Mouse (Mus musculus) forebrain, postnatal 0 days (tissue): Measurements from ENCODE around the gene Eif4e2. TPM values are rescaled to one million over a fixed set of nuclear protein-coding genes. Genes with fewer than 3 reads are reported as not detected.

ENCODE experiments used
- ATAC-seq: fragments of 200-750 bp; cut with Nextera tagmentation; 2 replicates; pipeline ENCODE4 v1.8.0; 2017; ENCODE audit warnings: mild to moderate bottlenecking, moderate library complexity
- DNase-seq: peaks from one replicate; pipeline ENCODE4 v3.0.0-alpha.2; 2015
- H3K27ac ChIP-seq: fragments of 300-500 bp; sonication (generic); 2 replicates; pipeline ENCODE4 v1.5.1; 2014; ENCODE audit warnings: low read depth, mild to moderate bottlenecking, antibody characterized with exemption, low read length, moderate library complexity, mixed read lengths
- H3K27me3 ChIP-seq: fragments of 300-500 bp; sonication (generic); 2 replicates; pipeline ENCODE4 v1.6.1; 2014; ENCODE audit warnings: mild to moderate bottlenecking, low read length, mixed read lengths; ENCODE audit not compliant: insufficient read depth
- H3K36me3 ChIP-seq: fragments of 300-500 bp; sonication (generic); 2 replicates; pipeline ENCODE4 v1.6.1; 2014; ENCODE audit warnings: mild to moderate bottlenecking, moderate library complexity; ENCODE audit not compliant: insufficient read depth
- H3K4me1 ChIP-seq: fragments of 300-500 bp; sonication (generic); 2 replicates; pipeline ENCODE4 v1.6.1; 2014; ENCODE audit warnings: antibody characterized with exemption; ENCODE audit not compliant: insufficient read depth
- H3K4me2 ChIP-seq: fragments of 300-500 bp; sonication (generic); 2 replicates; pipeline ENCODE4 v1.6.1; 2014; ENCODE audit warnings: low read depth, mild to moderate bottlenecking, moderate library complexity
- H3K4me3 ChIP-seq: fragments of 300-500 bp; sonication (generic); 2 replicates; pipeline ENCODE4 v1.5.1; 2014; ENCODE audit warnings: low read depth, low read length, mixed read lengths
- H3K9ac ChIP-seq: fragments of 300-500 bp; sonication (generic); 2 replicates; pipeline ENCODE4 v1.6.1; 2014; ENCODE audit warnings: mild to moderate bottlenecking
- H3K9me3 ChIP-seq: fragments of 300-500 bp; sonication (generic); 2 replicates; pipeline ENCODE4 v1.6.1; 2016; ENCODE audit warnings: low read length
- CTCF ChIP-seq: sonication (generic); IDR thresholded peaks from 2 replicates; pipeline ENCODE4 v1.5.1; 2016; ENCODE audit warnings: antibody characterized with exemption, control low read depth, low read depth
- WGBS: fragments of 180-500 bp; shearing (Covaris S2); extraction: QIAGEN DNeasy Blood & Tissue Kit; methylation state at CpG from one replicate; pipeline ENCODE4 v1.1.7; 2014; 5-methylcytosine and 5-hydroxymethylcytosine counted together
- polyA plus RNA-seq: library from polyadenylated mRNA; unstranded; fragments of >200 nt; fragmentation: Nextera tagmentation; extraction: Ambion mirVana; gene quantifications from 2 replicates; pipeline ENCODE4 v1.2.1, GENCODE M21; 2015
- total RNA-seq: library from RNA; depleted of rRNA; stranded (reverse); fragments of >200 nt; gene quantifications from 2 replicates; pipeline ENCODE4 v1.2.3, GENCODE M21; 2014

The Eif4e2 gene
- total and polyA plus RNA-seq, 2 experiments from 2014 or later: 71.5 to 87.5 TPM

GRCm38 (mm10) chr1:87239056-87239455 lies 25.3 kb downstream of the Eif4e2 start:
- no peaks in the 10 kb centered on the region for H3K27me3 ChIP-seq
- no peak overlapping the region for H3K27ac ChIP-seq
- ATAC-seq: no peak
- no peak for DNase-seq
- no peak for TF ChIP-seq CTCF
- H3K9me3 ChIP-seq: no peaks in the 10 kb centered on the region
- no peak overlapping the region for H3K9ac ChIP-seq
- 81% methylated on average over 8 of the region's 8 CpGs for WGBS
- H3K4me3 ChIP-seq: no peak overlapping the region
- peaks cover 49% of the 10 kb centered on the region for H3K36me3 ChIP-seq
- no peaks in the 10 kb centered on the region for H3K4me1 ChIP-seq
- no peak overlapping the region for H3K4me2 ChIP-seq

- DNase-seq (no peak), ATAC-seq (no peak)
- H3K27ac ChIP-seq: no peak overlapping the region
- H3K9me3 ChIP-seq: no peaks in the 10 kb centered on the region
- H3K4me2 ChIP-seq: no peak overlapping the region
- no peak for TF ChIP-seq CTCF
- H3K36me3 ChIP-seq: peaks cover 12% of the 10 kb centered on the region
- H3K4me1 ChIP-seq: no peaks in the 10 kb centered on the region
- no peak overlapping the region for H3K9ac ChIP-seq
- 88% methylated on average over 8 of the region's 8 CpGs for WGBS
- no peaks in the 10 kb centered on the region for H3K27me3 ChIP-seq
- H3K4me3 ChIP-seq: no peak overlapping the region
These were observed 29.3 kb downstream of the Eif4e2 start for GRCm38 (mm10) chr1:87243021-87243420.

GRCm38 (mm10) chr1:87245430-87245829 lies 31.7 kb downstream of the Eif4e2 start:
- Histone ChIP-seq H3K4me2 (no peak overlapping the region), H3K36me3 (no peaks in the 10 kb centered on the region), H3K4me1 (no peaks in the 10 kb centered on the region), H3K9ac (no peak overlapping the region), H3K4me3 (no peak overlapping the region), H3K9me3 (no peaks in the 10 kb centered on the region), H3K27me3 (no peaks in the 10 kb centered on the region), H3K27ac (no peak overlapping the region)
- no peak for TF ChIP-seq CTCF
- no peak for ATAC-seq
- whole genome bisulfite sequencing: 65% methylated on average over 1 of the region's 1 CpGs
- DNase-seq: no peak

- Histone ChIP-seq H3K4me1 (no peaks in the 10 kb centered on the region), H3K4me3 (no peak overlapping the region), H3K27me3 (no peaks in the 10 kb centered on the region), H3K9me3 (no peaks in the 10 kb centered on the region), H3K36me3 (no peaks in the 10 kb centered on the region), H3K9ac (no peak overlapping the region), H3K27ac (no peak overlapping the region), H3K4me2 (peak overlapping the region; percentile 28)
- peak; percentile 90 for ATAC-seq
- DNase-seq: peak; percentile 81
- 29% methylated on average over 22 of the region's 22 CpGs for WGBS
- peak; percentile 88 for TF ChIP-seq CTCF
These were observed 32.5 kb downstream of the Eif4e2 start for GRCm38 (mm10) chr1:87245929-87246815.

GRCm38 (mm10) chr1:87252040-87252609 lies 38.4 kb downstream of the Eif4e2 start:
- Histone ChIP-seq H3K9ac (no peak overlapping the region), H3K36me3 (no peaks in the 10 kb centered on the region), H3K4me2 (no peak overlapping the region), H3K4me3 (no peak overlapping the region), H3K4me1 (no peaks in the 10 kb centered on the region), H3K27ac (no peak overlapping the region), H3K27me3 (no peaks in the 10 kb centered on the region), H3K9me3 (no peaks in the 10 kb centered on the region)
- 50% methylated on average over 5 of the region's 5 CpGs for WGBS
- no peak for TF ChIP-seq CTCF
- DNase-seq (no peak), ATAC-seq (peak; percentile 29; the same call in 1 of the 2 replicates)

- 67% methylated on average over 4 of the region's 4 CpGs for WGBS
These were observed 41.5 kb downstream of the Eif4e2 start for GRCm38 (mm10) chr1:87255173-87255572.

GRCm38 (mm10) chr1:87257691-87258090 lies 44.0 kb downstream of the Eif4e2 start:
- Histone ChIP-seq H3K9me3 (no peaks in the 10 kb centered on the region), H3K27me3 (peaks cover 7% of the 10 kb centered on the region), H3K4me3 (no peak overlapping the region), H3K9ac (no peak overlapping the region), H3K27ac (no peak overlapping the region), H3K36me3 (no peaks in the 10 kb centered on the region), H3K4me1 (no peaks in the 10 kb centered on the region), H3K4me2 (no peak overlapping the region)
- no peak for ATAC-seq
- TF ChIP-seq CTCF: no peak
- DNase-seq: no peak
- WGBS: 4% methylated on average over 11 of the region's 11 CpGs

More at GRCm38 (mm10) chr1:87255173-87255572, 41.5 kb downstream of the Eif4e2 start:
- Histone ChIP-seq H3K9ac (no peak overlapping the region), H3K9me3 (no peaks in the 10 kb centered on the region), H3K27me3 (peaks cover 3% of the 10 kb centered on the region; the same call in 1 of the 2 replicates), H3K4me1 (no peaks in the 10 kb centered on the region), H3K27ac (no peak overlapping the region), H3K4me3 (no peak overlapping the region), H3K4me2 (no peak overlapping the region), H3K36me3 (no peaks in the 10 kb centered on the region)
- DNase-seq (no peak), ATAC-seq (no peak)
- no peak for TF ChIP-seq CTCF
